Mouse (Mus musculus) naive thymus-derived CD4-positive, alpha-beta T cell, adult 2 months (primary cell): ENCODE measurements around the gene Cdk12.

Experiments used
- DNase-seq: peaks from one replicate; pipeline ENCODE4 v3.0.0-alpha.2; 2011; ENCODE audit warnings: low read depth

The Cdk12 gene

DNA sequence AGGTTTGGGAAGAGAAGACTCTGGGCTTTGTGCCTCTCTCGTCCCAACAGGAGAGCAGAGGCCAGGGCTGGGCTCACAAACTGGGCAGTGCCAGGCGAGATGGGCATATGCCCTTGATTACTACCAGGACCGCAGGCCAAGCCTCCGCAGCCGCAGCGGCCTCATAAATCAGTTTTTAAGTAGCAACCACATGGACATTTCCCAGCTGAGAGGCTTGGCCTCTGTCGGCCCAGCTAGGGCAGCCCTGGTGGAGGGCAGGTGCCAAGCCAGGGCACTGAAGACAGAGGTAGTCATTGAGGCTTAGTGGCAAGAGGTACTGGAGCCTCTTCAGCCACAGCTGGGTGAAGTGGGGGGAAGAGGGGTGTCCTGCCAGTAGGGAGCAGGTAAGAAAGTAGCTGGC is 114.6 kb downstream of the Cdk12 start:
- no peak for DNase-seq

GRCm38 (mm10) chr11:98318421-98319116 is 115.7 kb downstream of the Cdk12 start:
- no peak for DNase-seq

GRCm38 (mm10) chr11:98319120-98319519 is 116.3 kb downstream of the Cdk12 start:
- no peak for DNase-seq

DNA sequence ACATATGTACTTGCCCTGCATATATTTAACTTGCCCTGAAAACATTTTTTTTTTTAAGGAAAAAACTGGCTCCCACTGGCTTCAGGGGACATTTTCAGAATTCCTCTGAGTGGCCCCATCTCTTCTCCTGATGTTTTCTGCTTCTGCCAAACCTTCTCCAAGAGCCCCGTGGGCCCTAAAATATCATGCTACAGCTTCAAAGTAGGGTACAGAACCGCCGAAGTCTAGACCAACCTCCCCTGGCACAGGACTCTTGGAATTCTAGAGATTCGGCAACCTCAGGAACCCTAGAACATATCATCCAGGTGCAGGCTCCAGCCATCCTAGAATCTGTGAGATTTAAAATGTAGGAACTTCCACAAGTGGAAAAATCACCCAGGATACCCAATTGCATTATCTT is 116.7 kb downstream of the Cdk12 start:
- DNase-seq: no peak

- no peak for DNase-seq
These were observed 117.1 kb downstream of the Cdk12 start for GRCm38 (mm10) chr11:98319944-98320343.

DNA sequence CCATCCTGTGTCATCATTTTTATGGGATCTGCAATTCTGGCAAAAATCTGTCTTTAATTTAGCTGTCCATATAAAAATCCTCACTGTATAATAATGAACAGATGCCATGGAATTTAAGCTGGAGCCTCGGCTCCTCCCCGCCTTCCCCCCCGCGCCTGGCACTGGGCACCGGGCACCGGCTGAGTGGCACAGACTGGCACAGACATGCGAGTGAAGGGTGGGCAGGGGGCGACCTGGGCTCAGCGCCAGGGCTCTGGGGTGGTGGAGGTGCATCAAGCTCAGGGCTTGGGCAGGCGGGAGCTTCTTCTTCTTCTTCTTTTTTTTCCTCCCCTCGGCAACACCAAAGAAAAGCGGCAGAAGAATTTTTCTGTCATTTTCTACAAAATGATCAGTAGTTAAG is 117.5 kb downstream of the Cdk12 start:
- DNase-seq: no peak

DNA sequence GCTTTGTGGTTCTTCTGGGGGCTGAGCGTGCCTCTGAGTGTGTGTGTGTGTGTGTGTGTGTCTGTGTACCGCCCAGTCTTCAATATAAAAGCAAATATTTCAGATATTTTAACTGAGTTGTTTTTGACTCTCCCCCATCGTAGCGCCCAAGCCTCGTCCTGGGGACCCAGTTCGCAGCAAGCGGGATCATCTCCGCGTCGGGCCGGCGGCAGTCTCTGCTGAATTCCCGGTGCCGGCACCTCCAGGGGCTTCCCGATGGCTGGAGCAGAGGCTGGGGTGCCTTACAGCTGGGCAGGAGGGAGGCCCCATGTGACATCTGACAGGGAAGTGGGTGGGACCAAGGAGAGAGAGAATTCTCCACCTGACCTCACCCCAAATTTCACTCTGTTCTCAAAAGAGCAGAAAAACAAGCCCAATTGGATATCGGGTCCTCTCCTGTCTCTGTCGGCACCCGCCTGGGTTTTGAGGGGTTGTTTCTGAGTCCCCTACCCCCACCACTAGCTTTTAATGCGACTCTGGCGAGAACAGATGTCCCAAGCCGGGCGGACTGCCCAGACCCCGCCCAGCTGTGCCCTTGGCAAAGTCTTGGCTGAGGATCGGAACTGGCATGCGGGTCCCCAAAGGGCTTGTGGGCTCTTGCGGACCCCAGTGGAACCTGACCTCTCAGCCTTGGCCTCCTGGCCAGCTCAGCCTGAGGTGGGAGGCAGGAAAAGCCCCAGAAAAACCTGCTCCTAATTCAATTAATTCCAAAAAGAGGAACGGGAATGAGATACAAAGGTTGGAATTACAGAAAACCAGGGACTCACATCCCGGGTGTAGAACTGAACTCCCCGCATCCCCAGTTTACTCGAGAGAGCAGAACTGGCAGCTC is 118.2 kb downstream of the Cdk12 start:
- no peak for DNase-seq

GRCm38 (mm10) chr11:98321677-98322003 is 118.8 kb downstream of the Cdk12 start:
- DNase-seq: no peak

DNA sequence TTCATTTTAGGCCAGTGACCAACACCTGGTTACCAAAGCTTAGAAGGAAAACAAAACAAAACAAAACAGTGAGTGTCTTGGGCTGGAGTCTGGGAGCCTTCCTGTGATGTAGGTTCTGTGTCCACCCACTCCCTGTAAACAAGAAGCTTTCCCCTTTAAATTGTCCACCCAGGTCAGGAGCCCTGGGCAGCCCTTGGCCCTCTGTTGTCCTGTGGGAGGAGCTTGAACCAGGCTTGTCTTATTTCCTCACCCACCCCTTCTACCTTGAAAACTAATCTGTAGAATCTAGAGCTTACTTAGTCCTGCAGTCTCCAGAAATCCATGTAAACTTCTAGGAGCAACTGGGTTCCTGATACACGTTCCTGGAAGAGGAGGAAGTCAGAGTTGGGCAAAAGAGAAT is 119.3 kb downstream of the Cdk12 start:
- DNase-seq: no peak

DNA sequence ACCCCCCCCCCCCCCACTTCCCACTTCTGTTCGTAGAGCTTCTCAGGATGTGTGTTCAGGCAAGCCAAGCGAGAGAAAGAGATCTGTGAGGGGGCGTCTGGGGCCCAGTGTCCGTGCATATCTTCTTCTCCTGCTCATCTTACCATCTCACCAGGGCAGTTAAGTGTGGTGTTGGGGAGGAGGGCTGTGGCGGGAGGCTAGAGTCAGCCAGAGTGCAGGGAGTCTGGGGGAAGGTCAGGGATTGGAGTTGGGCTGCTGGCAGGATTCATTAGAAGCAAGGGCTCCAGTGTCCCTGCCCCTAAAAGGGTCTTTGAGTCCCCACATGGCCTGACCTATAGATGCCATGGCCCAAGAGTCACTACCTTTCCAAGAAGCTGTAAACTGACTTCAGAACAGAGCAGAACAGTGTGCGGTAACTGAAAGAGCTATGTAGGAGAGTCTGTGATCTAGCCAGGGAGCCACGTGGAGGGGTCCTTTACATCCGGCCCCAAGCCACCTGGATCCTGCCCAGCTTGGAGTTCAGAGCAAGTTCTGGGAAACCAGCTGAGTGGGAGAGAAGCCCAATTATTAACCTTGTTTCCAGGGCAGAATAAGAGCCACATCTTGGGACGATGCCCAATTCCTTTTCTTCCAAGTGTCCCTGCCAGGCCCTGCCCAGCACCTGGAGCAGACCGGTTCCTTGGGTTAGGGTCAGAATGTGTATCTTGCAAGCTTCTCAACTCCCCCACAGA is 120.4 kb downstream of the Cdk12 start:
- DNase-seq: no peak

DNA sequence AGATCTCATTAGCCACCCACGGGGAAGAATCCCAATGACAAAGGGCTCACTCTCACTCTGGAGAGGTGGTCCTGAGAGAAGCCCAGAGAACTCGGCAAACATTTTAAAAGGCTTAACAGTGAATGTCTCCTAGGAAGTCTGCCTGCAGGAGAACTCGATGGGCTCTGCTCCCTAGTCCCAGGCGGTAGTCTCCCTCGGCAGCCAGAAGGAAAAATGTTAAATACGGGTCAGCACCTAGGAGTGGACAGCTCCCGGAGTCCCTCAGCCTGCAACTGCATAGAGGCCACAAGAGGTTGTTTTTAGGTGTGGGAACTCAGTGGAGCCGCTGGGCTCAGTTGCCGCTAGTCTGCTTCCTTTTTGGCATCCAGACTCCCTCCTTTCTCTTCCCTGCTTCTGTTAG is 121.1 kb downstream of the Cdk12 start:
- DNase-seq: no peak

- no peak for DNase-seq
These were observed 122.4 kb downstream of the Cdk12 start for GRCm38 (mm10) chr11:98325191-98325820.

DNA sequence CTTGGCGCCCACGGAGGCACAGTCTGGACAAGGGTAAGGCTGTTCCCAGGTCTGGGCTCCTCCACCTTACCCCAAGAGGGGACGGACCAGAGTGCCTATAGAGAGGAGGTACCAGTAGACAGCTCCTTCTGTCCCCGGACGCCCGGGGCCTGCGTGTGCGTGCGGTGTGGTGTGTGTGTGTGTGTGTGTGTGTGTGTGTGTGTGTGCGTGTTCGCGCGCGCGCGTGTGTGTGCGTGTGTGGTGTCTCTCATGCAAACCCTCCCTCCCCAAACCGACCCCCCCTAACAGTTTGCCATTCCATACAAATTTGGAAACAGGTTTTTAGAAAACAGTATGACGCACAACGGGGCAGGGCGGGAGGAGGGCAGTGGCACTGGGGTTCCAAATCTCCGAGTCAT is 123.0 kb downstream of the Cdk12 start:
- no peak for DNase-seq

- DNase-seq: no peak
These were observed 123.9 kb downstream of the Cdk12 start for GRCm38 (mm10) chr11:98326741-98327135.

DNA sequence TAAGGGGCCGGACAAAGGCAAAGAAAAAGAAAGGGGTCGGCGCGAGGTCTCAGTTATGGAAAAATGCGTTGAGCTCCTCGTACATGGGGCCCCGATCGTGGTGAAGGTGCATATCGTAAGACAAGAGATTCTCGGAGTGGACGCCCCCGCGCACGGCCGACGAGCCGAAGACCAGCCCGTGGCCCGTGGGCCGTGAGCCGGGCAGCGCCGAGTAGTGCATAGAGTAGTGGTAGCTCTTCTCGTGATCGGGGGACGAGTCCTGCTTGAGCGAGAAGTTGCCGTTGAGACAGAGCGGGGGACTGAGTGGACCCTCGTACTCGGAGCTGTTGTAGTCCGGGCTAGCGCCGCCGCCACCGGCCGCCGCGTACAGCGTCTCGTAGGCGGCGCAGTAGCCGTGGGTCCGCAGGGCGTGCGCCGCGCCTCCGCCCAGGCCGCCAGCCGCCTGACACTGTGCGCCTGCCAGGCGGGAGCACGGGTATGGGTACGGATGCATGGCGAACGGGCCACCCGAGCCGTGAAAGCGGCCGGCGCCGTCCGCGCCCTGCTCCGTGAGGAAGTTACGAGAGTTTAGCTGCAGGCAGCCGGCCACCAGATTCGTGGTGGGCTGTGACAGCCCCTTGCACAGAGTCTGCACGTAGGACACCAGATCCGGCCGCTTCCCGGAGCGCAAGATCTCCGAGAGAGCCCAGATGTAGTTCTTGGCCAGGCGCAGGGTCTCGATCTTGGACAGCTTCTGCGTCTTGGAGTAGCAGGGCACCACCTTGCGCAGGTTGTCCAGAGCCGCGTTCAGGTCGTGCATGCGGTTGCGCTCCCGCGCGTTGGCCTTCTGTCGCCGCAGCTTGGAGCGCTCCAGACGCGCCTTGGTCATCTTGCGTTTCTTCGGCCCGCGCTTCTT is 124.5 kb downstream of the Cdk12 start:
- DNase-seq: no peak

- DNase-seq: no peak
These were observed 125.1 kb downstream of the Cdk12 start for GRCm38 (mm10) chr11:98328031-98328370.
